Mouse (Mus musculus) adrenal gland, postnatal 0 days (tissue): ENCODE data around the gene Cisd3. TPM values are rescaled to one million over a fixed set of nuclear protein-coding genes. Genes with fewer than 3 reads are reported as not detected.

ENCODE experiments used
- microRNA-seq: library from miRNA; unstranded; fragments of <30 nt; microRNA quantifications from one replicate; pipeline ENCODE4, GENCODE M21; 2016; ENCODE audit warnings: borderline replicate concordance; ENCODE audit not compliant: insufficient number of aligned reads
- polyA plus RNA-seq: library from polyadenylated mRNA; unstranded; fragments of >200 nt; fragmentation: Nextera tagmentation; extraction: Ambion mirVana; gene quantifications from 2 replicates; pipeline ENCODE4 v1.2.1, GENCODE M21; 2015

Cisd3 gene
- 53.6 and 65.4 TPM in 2 replicates for polyA plus RNA-seq

GRCm38 (mm10) chr11:97685613-97686321, at the start of gene Cisd3:
TSS of gene Cisd3 (plus strand) at chr11:97685826.

GRCm38 (mm10) chr11:97662893-97663527, 22.6 kb upstream of the Cisd3 start, which contains the start of gene Mllt6:
TSS of gene Mllt6 (plus strand) at chr11:97663414.

GRCm38 (mm10) chr11:97700003-97700745, 14.5 kb downstream of the Cisd3 start, which contains the start of gene Pcgf2:
TSS of gene Pcgf2 (minus strand) at chr11:97700497.

GRCm38 (mm10) chr11:97703039-97703826, 17.6 kb downstream of the Cisd3 start, which contains the start of gene Psmb3:
TSS of gene Psmb3 (plus strand) at chr11:97703399.

Small RNA genes lying within 50 kb of the gene (microRNA-seq; reads per million reads assigned to microRNA genes)
- gene Gm24158 = not detected
- not detected for gene Mir6927

Other genes starting within 250 kb of the Cisd3 start
- 0.44 and 0.60 TPM in 2 replicates for gene 4933428G20Rik, start 185.5 kb upstream of the Cisd3 start, polyA plus RNA-seq
- 1.8 and 2.3 TPM in 2 replicates for gene Srcin1, start 109.6 kb upstream of the Cisd3 start, polyA plus RNA-seq
- gene Epop, start 56.1 kb upstream of the Cisd3 start, polyA plus RNA-seq = 1.1 and 2.2 TPM in 2 replicates
- 1.3 TPM in 2 replicates for gene Mllt6, start 22.4 kb upstream of the Cisd3 start, polyA plus RNA-seq
- gene Pcgf2, start 14.7 kb downstream of the Cisd3 start, polyA plus RNA-seq = 6.3 and 8.3 TPM in 2 replicates
- gene Psmb3, start 17.6 kb downstream of the Cisd3 start, polyA plus RNA-seq = 662 and 856 TPM in 2 replicates
- 1.0 and 1.2 TPM in 2 replicates for gene Pip4k2b, start 58.9 kb downstream of the Cisd3 start, polyA plus RNA-seq
- gene Cwc25, start 80.7 kb downstream of the Cisd3 start, polyA plus RNA-seq = 11.5 and 17.0 TPM in 2 replicates
- not detected in 2 replicates for gene 1700001P01Rik, start 90.1 kb downstream of the Cisd3 start, polyA plus RNA-seq
- gene Rpl23, start 96.6 kb downstream of the Cisd3 start, polyA plus RNA-seq = 693 and 816 TPM in 2 replicates
- 59.8 and 83.6 TPM in 2 replicates for gene Lasp1, start 113.2 kb downstream of the Cisd3 start, polyA plus RNA-seq
- gene B230217C12Rik, start 155.0 kb downstream of the Cisd3 start, polyA plus RNA-seq = 6.8 and 7.8 TPM in 2 replicates
- gene Fbxo47, start 198.3 kb downstream of the Cisd3 start, polyA plus RNA-seq = 0.27 and 1.0 TPM in 2 replicates